Comparison of ENCODE assay signal across 25 mouse cellular contexts in genomic region chr6:100474326-100474725, GRCm38 (mm10).
DNase-seq lines count a peak whose midpoint lies in the region; ATAC-seq and TF ChIP-seq lines count a peak whose summit lies in the region.
"Had no signal": no experiment of that assay in that cellular context is flagged by ENCODE, and none has a peak within 500 bp of the region (broad histone marks: within the 10 kb centered on the region; RNA-seq: fewer than 3 reads in every experiment).

No protein-coding gene starts in this region.

- no peak overlapping the region for H3K27ac ChIP-seq in embryonic facial prominence, embryonic 11.5 days (replicated peaks; ENCODE audit: low read depth, low read length)
- H3K27ac ChIP-seq in embryonic facial prominence, embryonic 10.5 days (replicated peaks) = no peak overlapping the region
- H3K27ac ChIP-seq in embryonic facial prominence, embryonic 14.5 days (replicated peaks; ENCODE audit: low read depth, low read length) = no peak overlapping the region
- H3K27ac ChIP-seq: embryonic facial prominence, embryonic 15.5 days; forebrain, embryonic 12.5 days; forebrain, embryonic 15.5 days; heart, adult 2 months; heart, embryonic 10.5 days; heart, embryonic 13.5 days; hindbrain, embryonic 14.5 days had no signal

- H3K9me3 ChIP-seq in embryonic facial prominence, embryonic 11.5 days (replicated peaks; ENCODE audit: control insufficient read depth, low read length) = no peaks in the 10 kb centered on the region
- H3K9me3 ChIP-seq in embryonic facial prominence, embryonic 10.5 days = peaks cover 16% of the 10 kb centered on the region; the same call in 1 of the 2 replicates
- peaks cover 12% of the 10 kb centered on the region; the same call in 1 of the 2 replicates for H3K9me3 ChIP-seq in embryonic facial prominence, embryonic 14.5 days (ENCODE audit: control insufficient read depth, low read length)
- H3K9me3 ChIP-seq: embryonic facial prominence, embryonic 15.5 days had no signal

- H3K4me1 ChIP-seq in embryonic facial prominence, embryonic 11.5 days (ENCODE audit: control insufficient read depth, insufficient read depth, low read length) = no peaks in the 10 kb centered on the region
- H3K4me1 ChIP-seq in embryonic facial prominence, embryonic 10.5 days = no peaks in the 10 kb centered on the region
- no peaks in the 10 kb centered on the region for H3K4me1 ChIP-seq in embryonic facial prominence, embryonic 14.5 days (ENCODE audit: control insufficient read depth, insufficient read depth, low read length)
- H3K4me1 ChIP-seq: embryonic facial prominence, embryonic 15.5 days; forebrain, embryonic 12.5 days; forebrain, embryonic 15.5 days had no signal

- 0 out of 2 replicates have a peak, but pooled peaks have one; percentile 23 for ATAC-seq in embryonic facial prominence, embryonic 11.5 days (replicated peaks; ENCODE audit: insufficient number of reproducible peaks, low FRiP score, low TSS enrichment, low read depth)
- ATAC-seq in embryonic facial prominence, embryonic 14.5 days (ENCODE audit: low read depth) = peak; percentile 44; the same call in 1 of the 2 replicates
- no peak for ATAC-seq in inflammation-experienced regulatory T-cells, adult 6 months
- ATAC-seq: CD4-positive, CD25-positive, alpha-beta regulatory T cell, adult 4 months; forebrain, embryonic 15.5 days; intestine, postnatal 0 days had no signal

- H3K4me2 ChIP-seq in embryonic facial prominence, embryonic 11.5 days (ENCODE audit: low read depth, low read length) = no peak overlapping the region
- no peak overlapping the region for H3K4me2 ChIP-seq in embryonic facial prominence, embryonic 14.5 days (ENCODE audit: low read depth, low read length)
- H3K4me2 ChIP-seq: embryonic facial prominence, embryonic 15.5 days; forebrain, embryonic 12.5 days; forebrain, embryonic 15.5 days; heart, embryonic 13.5 days; hindbrain, embryonic 14.5 days had no signal

- no peak for TF ChIP-seq POLR2A in brain, embryonic 14.5 days (IDR thresholded peaks at IDR 0.05; ENCODE audit: borderline replicate concordance, extremely low read depth, insufficient read depth, insufficient read length, poor library complexity, severe bottlenecking)

- H3K27me3 ChIP-seq in embryonic facial prominence, embryonic 11.5 days (ENCODE audit: control insufficient read depth, insufficient read depth, low read length) = no peaks in the 10 kb centered on the region
- peaks cover 41% of the 10 kb centered on the region for H3K27me3 ChIP-seq in embryonic facial prominence, embryonic 10.5 days (replicated peaks; ENCODE audit: low read depth, poor library complexity, severe bottlenecking)
- H3K27me3 ChIP-seq in embryonic facial prominence, embryonic 14.5 days (replicated peaks; ENCODE audit: control insufficient read depth, insufficient read depth, low read length) = no peaks in the 10 kb centered on the region
- H3K27me3 ChIP-seq: embryonic facial prominence, embryonic 15.5 days; forebrain, embryonic 12.5 days; forebrain, embryonic 15.5 days had no signal

- no peak for TF ChIP-seq CTCF in brain, embryonic 14.5 days (IDR thresholded peaks at IDR 0.05; ENCODE audit: borderline replicate concordance, extremely low read depth, insufficient read depth, insufficient read length)

- no peak for DNase-seq in embryonic facial prominence, embryonic 11.5 days (ENCODE audit: low spot score)
- DNase-seq in embryonic facial prominence, embryonic 10.5 days (ENCODE audit: low spot score) = no peak
- DNase-seq in left cerebral cortex, postnatal 4 days = peak; percentile 68
- no peak for DNase-seq in left cerebral cortex, postnatal 36 days (ENCODE audit: low spot score in 2 of 2)
- peak; percentile 37 for DNase-seq in brain, embryonic 14.5 days (ENCODE audit: low read depth)
- DNase-seq in embryonic facial prominence, embryonic 14.5 days (ENCODE audit: low spot score) = no peak
- no peak for DNase-seq in lung, postnatal 25 days (ENCODE audit: low spot score)
- DNase-seq: adrenal gland, adult 8-10 months; adrenal gland, postnatal 25 days; cerebellum, adult 2 months; cerebellum, postnatal 25 days; gastrocnemius, postnatal 10 days; gastrocnemius, postnatal 36 days; heart, adult 2 months; heart, postnatal 14 days; heart, postnatal 4 days had no signal

- H3K4me3 ChIP-seq in embryonic facial prominence, embryonic 11.5 days (ENCODE audit: low read depth, low read length) = no peak overlapping the region
- no peak overlapping the region for H3K4me3 ChIP-seq in embryonic facial prominence, embryonic 10.5 days
- H3K4me3 ChIP-seq in embryonic facial prominence, embryonic 14.5 days (ENCODE audit: low read depth, low read length) = no peak overlapping the region
- H3K4me3 ChIP-seq: embryonic facial prominence, embryonic 15.5 days; forebrain, embryonic 12.5 days; forebrain, embryonic 15.5 days; heart, adult 2 months; heart, embryonic 10.5 days; heart, embryonic 13.5 days had no signal

- no peaks in the 10 kb centered on the region for H3K36me3 ChIP-seq in embryonic facial prominence, embryonic 11.5 days (replicated peaks; ENCODE audit: control insufficient read depth, insufficient read depth, low read depth, low read length)
- H3K36me3 ChIP-seq in embryonic facial prominence, embryonic 10.5 days (replicated peaks) = no peaks in the 10 kb centered on the region
- no peaks in the 10 kb centered on the region for H3K36me3 ChIP-seq in embryonic facial prominence, embryonic 14.5 days (ENCODE audit: control insufficient read depth, insufficient read depth, low read length)
- H3K36me3 ChIP-seq: embryonic facial prominence, embryonic 15.5 days; forebrain, embryonic 12.5 days; forebrain, embryonic 15.5 days; heart, embryonic 10.5 days; heart, embryonic 13.5 days had no signal

- intact Hi-C loops in left cerebral cortex, postnatal 4 days (cut with DNase I) = no loop called here
- intact Hi-C loops in left cerebral cortex, postnatal 36 days (cut with DNase I) = no loop called here

- 74% methylated on average over 9 of the region's 9 CpGs for WGBS in embryonic facial prominence, embryonic 11.5 days
- 79% methylated on average over 9 of the region's 9 CpGs for WGBS in embryonic facial prominence, embryonic 10.5 days
- 74% methylated on average over 9 of the region's 9 CpGs for WGBS in embryonic facial prominence, embryonic 14.5 days

- H3K9ac ChIP-seq in embryonic facial prominence, embryonic 11.5 days (replicated peaks; ENCODE audit: low read length) = no peak overlapping the region
- no peak overlapping the region for H3K9ac ChIP-seq in embryonic facial prominence, embryonic 14.5 days (ENCODE audit: low read depth, low read length)
- H3K9ac ChIP-seq: embryonic facial prominence, embryonic 15.5 days; forebrain, embryonic 12.5 days; forebrain, embryonic 15.5 days; heart, embryonic 13.5 days; hindbrain, embryonic 14.5 days had no signal

Comparison
In these comparisons a context has a peak if more than half of its experiments do, and no peak if none do; other contexts are left out.
1. DNase-seq: peak in left cerebral cortex, postnatal 4 days (single experiment) and brain, embryonic 14.5 days (single experiment); none in embryonic facial prominence, embryonic 11.5 days (single experiment), embryonic facial prominence, embryonic 10.5 days (single experiment), left cerebral cortex, postnatal 36 days (0 of 2), embryonic facial prominence, embryonic 14.5 days (single experiment) and lung, postnatal 25 days (single experiment).